Mouse (Mus musculus) CH12.LX (cell line): ENCODE data around the gene Oit1.

ENCODE experiments used
- CHD1 ChIP-seq: IDR thresholded peaks from 2 replicates; pipeline ENCODE4 v1.6.1; 2012; ENCODE audit warnings: low read depth, low read length, improper control_type of control experiment, inconsistent platforms
- CHD2 ChIP-seq: IDR thresholded peaks from 2 replicates; pipeline ENCODE4 v1.6.1; 2011; ENCODE audit warnings: low read length, improper control_type of control experiment
- CTCF ChIP-seq, 2 experiments: IDR thresholded peaks in 1 of 2; conservative IDR thresholded peaks in 1 of 2; 2 replicates each; pipeline ENCODE4 v1.5.1; 2011 to 2012; ENCODE audit warnings: low read depth in 2 of 2, low read length in 2 of 2, improper control_type of control experiment in 1 of 2, inconsistent platforms in 1 of 2, mild to moderate bottlenecking in 1 of 2, moderate library complexity in 1 of 2
- E2F4 ChIP-seq: IDR thresholded peaks from 2 replicates; pipeline ENCODE4 v1.6.1; 2011; ENCODE audit warnings: low read depth, low read length, improper control_type of control experiment; ENCODE audit not compliant: insufficient replicate concordance
- EP300 ChIP-seq: IDR thresholded peaks from 2 replicates; pipeline ENCODE4 v1.6.1; 2011; ENCODE audit warnings: low read length, improper control_type of control experiment
- GABPA ChIP-seq: IDR thresholded peaks from 2 replicates; pipeline ENCODE4 v1.6.1; 2012; ENCODE audit warnings: low read depth, low read length, improper control_type of control experiment, inconsistent platforms; ENCODE audit not compliant: insufficient replicate concordance
- JUND ChIP-seq: conservative IDR thresholded peaks from 2 replicates; pipeline ENCODE4 v1.6.1; 2011; ENCODE audit warnings: low read depth, low read length, improper control_type of control experiment
- MEF2A ChIP-seq: IDR thresholded peaks from 2 replicates; pipeline ENCODE4 v1.6.1; 2014; ENCODE audit warnings: low read depth, mild to moderate bottlenecking, inconsistent platforms, low read length, improper control_type of control experiment, borderline replicate concordance
- POLR2A ChIP-seq: IDR thresholded peaks from 2 replicates; pipeline ENCODE4 v1.6.1; 2011; ENCODE audit warnings: low read depth, mild to moderate bottlenecking, improper control_type of control experiment, low read length
- TBP ChIP-seq: conservative IDR thresholded peaks from 2 replicates; pipeline ENCODE4 v1.6.1; 2011; ENCODE audit warnings: low read depth, low read length, improper control_type of control experiment
- TCF12 ChIP-seq: IDR thresholded peaks from 2 replicates; pipeline ENCODE4 v1.6.1; 2014; ENCODE audit warnings: low read depth, mild to moderate bottlenecking, inconsistent platforms, low read length, improper control_type of control experiment
- UBTF ChIP-seq: IDR thresholded peaks from 2 replicates; pipeline ENCODE4 v1.6.1; 2012; ENCODE audit warnings: low read depth, mild to moderate bottlenecking, inconsistent platforms, low read length, improper control_type of control experiment, moderate library complexity
- ZC3H11A ChIP-seq: IDR thresholded peaks from 2 replicates; pipeline ENCODE4 v1.6.1; 2012; ENCODE audit warnings: low read depth, mild to moderate bottlenecking, inconsistent platforms, low read length, improper control_type of control experiment
- ZMIZ1 ChIP-seq: IDR thresholded peaks from 2 replicates; pipeline ENCODE4 v1.6.1; 2012; ENCODE audit warnings: low read depth, mild to moderate bottlenecking, inconsistent platforms, low read length, improper control_type of control experiment

GRCm38 (mm10) chr14:8367121-8367520, 11.4 kb downstream of the Oit1 start:
- TF ChIP-seq CTCF (conservative IDR thresholded peaks at IDR 0.05 in 1 of 2, IDR thresholded peaks at IDR 0.05 in 1 of 2; ENCODE audit: low read depth in 2 of 2, low read length in 2 of 2) (no peak), UBTF (no peak), E2F4 (no peak), CHD2 (no peak), GABPA (no peak), EP300 (no peak), TBP (no peak), TCF12 (no peak), CHD1 (no peak), POLR2A (no peak), ZC3H11A (no peak), ZMIZ1 (no peak), MEF2A (no peak), JUND (no peak)
